Mouse (Mus musculus) liver, adult 2 months (tissue): ENCODE results near the gene Nup85. TPM values are rescaled to one million over a fixed set of nuclear protein-coding genes. Genes with fewer than 3 reads are reported as not detected.

Experiments
- DNase-seq: peaks from one replicate; pipeline ENCODE4 v3.0.0-alpha.2; 2011; ENCODE audit warnings: low read depth, low spot score; ENCODE audit errors: extremely low read depth
- H3K27ac ChIP-seq: fragments of 200-500 bp; replicated peaks from 2 replicates; pipeline ENCODE4 v1.5.1; 2012; ENCODE audit warnings: low read depth, mild to moderate bottlenecking, control low read depth, inconsistent platforms, low read length; ENCODE audit not compliant: insufficient read depth
- H3K27me3 ChIP-seq: fragments of 200-500 bp; 2 replicates; pipeline ENCODE4 v1.6.1; 2012; ENCODE audit warnings: mild to moderate bottlenecking, moderate library complexity, low read length, inconsistent platforms; ENCODE audit not compliant: control insufficient read depth, insufficient read depth
- H3K36me3 ChIP-seq: fragments of 200-500 bp; 2 replicates; pipeline ENCODE4 v1.6.1; 2012; ENCODE audit warnings: low read length, inconsistent platforms; ENCODE audit not compliant: control insufficient read depth, insufficient read depth
- H3K4me1 ChIP-seq: fragments of 200-500 bp; 2 replicates; pipeline ENCODE4 v1.6.1; 2011; ENCODE audit warnings: low read length; ENCODE audit not compliant: control insufficient read depth, insufficient read depth
- H3K4me3 ChIP-seq: fragments of 200-500 bp; 2 replicates; pipeline ENCODE4 v1.5.1; 2011; ENCODE audit warnings: low read depth, mild to moderate bottlenecking, control low read depth, low read length, moderate library complexity; ENCODE audit not compliant: insufficient read depth
- H3K79me2 ChIP-seq: fragments of 200-500 bp; 2 replicates; pipeline ENCODE4 v1.6.1; 2012; ENCODE audit warnings: inconsistent platforms, mild to moderate bottlenecking, low read length, moderate library complexity; ENCODE audit not compliant: control insufficient read depth, insufficient read depth
- H3K9ac ChIP-seq: fragments of 200-500 bp; 2 replicates; pipeline ENCODE4 v1.6.1; 2012; ENCODE audit warnings: low read depth, mild to moderate bottlenecking, control low read depth, inconsistent platforms, low read length
- CTCF ChIP-seq: fragments of 200-500 bp; IDR thresholded peaks from 2 replicates; pipeline ENCODE4 v1.5.1; 2011; ENCODE audit warnings: low read depth, low read length, control low read depth
- POLR2A ChIP-seq: fragments of 200-500 bp; IDR thresholded peaks from 2 replicates; pipeline ENCODE4 v1.6.1; 2011; ENCODE audit warnings: low read length, control low read depth; ENCODE audit not compliant: insufficient read depth; ENCODE audit errors: extremely low read depth
- WGBS: fragments of 180-500 bp; shearing (Covaris S2); methylation state at CpG from one replicate; pipeline ENCODE4 v1.1.7; 2018; 5-methylcytosine and 5-hydroxymethylcytosine counted together
- polyA plus RNA-seq: library from polyadenylated mRNA; depleted of rRNA; stranded (reverse); fragments of >200 nt; gene quantifications from 2 replicates; pipeline ENCODE4 v1.2.3, GENCODE M21; 2012
- total RNA-seq: library from RNA; depleted of rRNA; stranded (reverse); fragments of >200 nt; gene quantifications from 2 replicates; pipeline ENCODE4 v1.2.3, GENCODE M21; 2014

The Nup85 gene
- total and polyA plus RNA-seq, 2 experiments, result 21.8 to 21.9 TPM

- TF ChIP-seq POLR2A, result no peak
- no peak for TF ChIP-seq CTCF
- H3K9ac ChIP-seq, result no peak overlapping the region
- no peak overlapping the region for H3K27ac ChIP-seq
- peaks cover 16% of the 10 kb centered on the region; the same call in 1 of the 2 replicates for H3K79me2 ChIP-seq
- no peak overlapping the region for H3K4me3 ChIP-seq
- DNase-seq, result no peak
- no peaks in the 10 kb centered on the region for H3K27me3 ChIP-seq
- 90% methylated on average over 7 of the region's 7 CpGs for WGBS
- peaks cover 3% of the 10 kb centered on the region; the same call in 1 of the 2 replicates for H3K36me3 ChIP-seq
- peaks cover 19% of the 10 kb centered on the region for H3K4me1 ChIP-seq
These were observed 35.5 kb downstream of the Nup85 start for GRCm38 (mm10) chr11:115599722-115600121.

- no peak for TF ChIP-seq POLR2A
- TF ChIP-seq CTCF, result no peak
- no peak for DNase-seq
- H3K4me3 ChIP-seq, result no peak overlapping the region
- no peak overlapping the region for H3K9ac ChIP-seq
- no peak overlapping the region for H3K27ac ChIP-seq
- WGBS, result 97% methylated on average over 15 of the region's 15 CpGs
- peaks cover 21% of the 10 kb centered on the region; the same call in 1 of the 2 replicates for H3K79me2 ChIP-seq
- 0 out of 2 replicates have a peak, but pooled peaks cover 2% of the 10 kb centered on the region for H3K36me3 ChIP-seq
- peaks cover 23% of the 10 kb centered on the region for H3K4me1 ChIP-seq
- no peaks in the 10 kb centered on the region for H3K27me3 ChIP-seq
These were observed 36.5 kb downstream of the Nup85 start for GRCm38 (mm10) chr11:115600743-115601142.

GRCm38 (mm10) chr11:115601174-115601573 is 36.9 kb downstream of the Nup85 start:
- Histone ChIP-seq H3K79me2 (peaks cover 25% of the 10 kb centered on the region; the same call in 1 of the 2 replicates), H3K27me3 (no peaks in the 10 kb centered on the region), H3K4me3 (no peak overlapping the region), H3K27ac (no peak overlapping the region), H3K36me3 (peaks cover 4% of the 10 kb centered on the region; the same call in 1 of the 2 replicates), H3K4me1 (peaks cover 23% of the 10 kb centered on the region), H3K9ac (no peak overlapping the region)
- DNase-seq, result no peak
- 81% methylated on average over 4 of the region's 4 CpGs for WGBS
- TF ChIP-seq CTCF, result no peak
- TF ChIP-seq POLR2A, result no peak

GRCm38 (mm10) chr11:115603128-115603475 is 38.9 kb downstream of the Nup85 start:
- Histone ChIP-seq H3K79me2 (peaks cover 25% of the 10 kb centered on the region; the same call in 1 of the 2 replicates), H3K4me3 (peak overlapping the region; percentile 83), H3K36me3 (peaks cover 14% of the 10 kb centered on the region; the same call in 1 of the 2 replicates), H3K27me3 (no peaks in the 10 kb centered on the region), H3K9ac (peak overlapping the region; percentile 87), H3K27ac (peak overlapping the region; percentile 68), H3K4me1 (peaks cover 23% of the 10 kb centered on the region)
- TF ChIP-seq POLR2A (no peak), CTCF (no peak)
- DNase-seq, result no peak
- WGBS, result under 1% methylated on average over 15 of the region's 15 CpGs

GRCm38 (mm10) chr11:115603476-115604303 is 39.5 kb downstream of the Nup85 start, which contains the start of the genes Mrps7 and Gga3:
Gene Mrps7 (plus strand): TSS chr11:115603925.
Gene Gga3 (minus strand): TSS chr11:115604051.
- Histone ChIP-seq H3K36me3 (peaks cover 15% of the 10 kb centered on the region; the same call in 1 of the 2 replicates), H3K79me2 (peaks cover 25% of the 10 kb centered on the region; the same call in 1 of the 2 replicates), H3K27ac (peak within 1 kb of the TSS; percentile 91), H3K27me3 (no peaks in the 10 kb centered on the region), H3K4me3 (peak within 1 kb of the TSS; percentile 83), H3K9ac (peak within 1 kb of the TSS; percentile 87), H3K4me1 (peaks cover 23% of the 10 kb centered on the region)
- WGBS, result under 1% methylated on average over 92 of the region's 93 CpGs
- TF ChIP-seq POLR2A (peak; percentile 83), CTCF (peak; percentile 23; the same call in 1 of the 2 replicates)
- DNase-seq, result peak; percentile 80

- peak overlapping the region; percentile 91 for H3K27ac ChIP-seq
- H3K4me3 ChIP-seq, result peak overlapping the region; percentile 83
- H3K79me2 ChIP-seq, result peaks cover 25% of the 10 kb centered on the region; the same call in 1 of the 2 replicates
- H3K27me3 ChIP-seq, result no peaks in the 10 kb centered on the region
- WGBS, result 0% methylated on average over 26 of the region's 26 CpGs
- H3K9ac ChIP-seq, result peak overlapping the region; percentile 82
- H3K4me1 ChIP-seq, result peaks cover 23% of the 10 kb centered on the region
- TF ChIP-seq POLR2A (no peak), CTCF (no peak)
- peak; percentile 53 for DNase-seq
- peaks cover 18% of the 10 kb centered on the region; the same call in 1 of the 2 replicates for H3K36me3 ChIP-seq
These were observed 40.1 kb downstream of the Nup85 start for GRCm38 (mm10) chr11:115604304-115604696.
